Mouse (Mus musculus) hindbrain, embryonic 16.5 days (tissue): ENCODE data around the gene Inip. TPM values are rescaled to one million over a fixed set of nuclear protein-coding genes. Genes with fewer than 3 reads are reported as not detected.

Experiments used
- ATAC-seq: fragments of 200-750 bp; cut with Nextera tagmentation; 2 replicates; pipeline ENCODE4 v1.8.0; 2017; ENCODE audit warnings: moderate TSS enrichment, moderate library complexity
- H3K27ac ChIP-seq: fragments of 300-500 bp; sonication (generic); 2 replicates; pipeline ENCODE4 v1.5.1; 2014; ENCODE audit warnings: low read depth, mild to moderate bottlenecking, control low read depth, low read length, moderate library complexity
- H3K27me3 ChIP-seq: fragments of 300-500 bp; sonication (generic); replicated peaks from 2 replicates; pipeline ENCODE4 v1.6.1; 2014; ENCODE audit warnings: low read length; ENCODE audit not compliant: control insufficient read depth, insufficient read depth
- H3K36me3 ChIP-seq: fragments of 300-500 bp; sonication (generic); 2 replicates; pipeline ENCODE4 v1.6.1; 2014; ENCODE audit warnings: mild to moderate bottlenecking, low read length, moderate library complexity, mixed read lengths; ENCODE audit not compliant: control insufficient read depth, insufficient read depth
- H3K4me1 ChIP-seq: fragments of 300-500 bp; sonication (generic); 2 replicates; pipeline ENCODE4 v1.6.1; 2014; ENCODE audit warnings: low read depth, low read length; ENCODE audit not compliant: control insufficient read depth, insufficient read depth
- H3K4me2 ChIP-seq: fragments of 300-500 bp; sonication (generic); 2 replicates; pipeline ENCODE4 v1.6.1; 2014; ENCODE audit warnings: mild to moderate bottlenecking, low read length, control low read depth, moderate library complexity
- H3K4me3 ChIP-seq: fragments of 300-500 bp; sonication (generic); 2 replicates; pipeline ENCODE4 v1.5.1; 2014; ENCODE audit warnings: mild to moderate bottlenecking, low read length, control low read depth, moderate library complexity
- H3K9ac ChIP-seq: fragments of 300-500 bp; sonication (generic); 2 replicates; pipeline ENCODE4 v1.6.1; 2014; ENCODE audit warnings: low read depth, mild to moderate bottlenecking, control low read depth, low read length, moderate library complexity
- H3K9me3 ChIP-seq: fragments of 300-500 bp; sonication (generic); 2 replicates; pipeline ENCODE4 v1.6.1; 2014; ENCODE audit warnings: mild to moderate bottlenecking, low read length, moderate library complexity; ENCODE audit not compliant: control insufficient read depth
- WGBS: fragments of 180-500 bp; shearing (Covaris S2); extraction: QIAGEN DNeasy Blood & Tissue Kit; methylation state at CpG from one replicate; pipeline ENCODE4 v1.1.7; 2014; 5-methylcytosine and 5-hydroxymethylcytosine counted together
- polyA plus RNA-seq: library from polyadenylated mRNA; unstranded; fragments of >200 nt; fragmentation: Nextera tagmentation; extraction: Ambion mirVana; gene quantifications from 2 replicates; pipeline ENCODE4 v1.2.1, GENCODE M21; 2015

Gene Inip
- 46.7 and 50.7 TPM in 2 replicates for polyA plus RNA-seq

DNA sequence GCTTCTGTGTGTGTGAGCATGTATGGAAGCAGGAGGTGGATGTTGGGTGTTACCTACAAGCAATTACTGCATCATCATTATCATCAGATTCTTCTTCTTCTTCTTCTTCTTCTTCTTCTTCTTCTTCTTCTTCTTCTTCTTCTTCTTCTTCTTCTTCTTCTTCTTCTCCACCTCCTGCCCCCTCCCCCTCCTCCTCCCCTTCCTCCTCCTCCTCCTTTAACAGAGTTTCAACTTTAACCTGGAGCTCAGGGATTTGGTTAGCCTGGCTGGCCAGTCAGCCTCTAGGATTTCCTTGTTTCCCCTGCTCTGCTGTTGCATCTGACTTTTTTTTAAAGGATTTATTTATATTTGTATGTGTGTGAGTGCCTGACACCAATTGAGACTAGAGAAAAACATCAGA is at the start of gene Inip:
Inip (minus strand) TSS at position 101 of the 400 bp plus-strand sequence.
- no peaks in the 10 kb centered on the region for H3K9me3 ChIP-seq
- H3K4me2 ChIP-seq: no peak within 1 kb of the TSS
- no peak within 1 kb of the TSS for H3K27ac ChIP-seq
- ATAC-seq: no peak
- H3K9ac ChIP-seq: no peak within 1 kb of the TSS
- H3K27me3 ChIP-seq: no peaks in the 10 kb centered on the region
- no peaks in the 10 kb centered on the region for H3K36me3 ChIP-seq
- peaks cover 4% of the 10 kb centered on the region for H3K4me1 ChIP-seq
- no peak within 1 kb of the TSS for H3K4me3 ChIP-seq

DNA sequence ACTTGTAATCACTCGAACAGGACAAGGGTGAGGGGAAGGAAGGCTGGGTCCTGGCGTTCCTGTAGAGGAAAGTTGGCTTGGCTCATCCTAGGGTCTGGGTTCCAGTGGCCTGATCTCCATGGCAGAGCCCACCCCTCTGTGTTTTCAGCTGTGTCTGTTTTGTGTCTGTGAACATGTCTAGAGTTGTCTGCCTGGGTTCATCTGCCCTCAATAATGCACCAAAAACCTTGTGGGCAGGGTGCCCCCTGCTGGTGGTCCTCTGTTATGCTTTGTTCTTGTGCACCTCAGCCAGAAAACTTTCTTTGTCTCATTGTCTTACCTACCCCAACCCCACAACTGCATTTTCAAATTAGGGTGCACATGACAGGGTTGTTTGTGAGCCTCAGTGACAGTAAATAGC is 48.8 kb upstream of the Inip start:
- no peak overlapping the region for H3K9ac ChIP-seq
- 85% methylated on average over 2 of the region's 2 CpGs for WGBS
- H3K27ac ChIP-seq: no peak overlapping the region
- H3K27me3 ChIP-seq: no peaks in the 10 kb centered on the region
- H3K4me2 ChIP-seq: no peak overlapping the region
- H3K9me3 ChIP-seq: no peaks in the 10 kb centered on the region
- no peaks in the 10 kb centered on the region for H3K36me3 ChIP-seq
- H3K4me3 ChIP-seq: no peak overlapping the region
- H3K4me1 ChIP-seq: peaks cover 5% of the 10 kb centered on the region
- ATAC-seq: no peak

DNA sequence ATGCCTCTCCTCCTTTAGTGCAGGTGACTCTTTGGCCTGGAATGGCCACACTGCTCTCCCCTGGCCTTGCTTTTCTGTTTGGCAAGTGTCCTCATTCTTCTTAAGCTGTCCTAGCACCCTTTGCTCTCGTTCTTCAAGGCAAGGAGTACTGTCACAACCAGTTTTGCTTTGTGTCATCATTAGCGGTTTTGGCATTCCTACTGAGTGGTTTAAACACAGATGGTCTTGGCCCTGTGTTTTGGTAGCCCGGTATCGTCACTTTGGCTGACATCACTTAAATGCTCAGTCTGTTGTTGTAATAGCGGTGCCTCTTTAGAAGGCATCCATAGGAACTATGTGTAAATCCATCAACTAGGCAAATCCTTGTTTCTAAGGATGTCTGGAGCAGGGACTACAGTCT is 46.1 kb upstream of the Inip start:
- Histone ChIP-seq H3K9me3 (no peaks in the 10 kb centered on the region), H3K27ac (no peak overlapping the region), H3K4me2 (no peak overlapping the region), H3K27me3 (no peaks in the 10 kb centered on the region), H3K36me3 (no peaks in the 10 kb centered on the region), H3K4me1 (peaks cover 5% of the 10 kb centered on the region), H3K9ac (no peak overlapping the region), H3K4me3 (no peak overlapping the region)
- 88% methylated on average over 5 of the region's 5 CpGs for WGBS
- no peak for ATAC-seq

DNA sequence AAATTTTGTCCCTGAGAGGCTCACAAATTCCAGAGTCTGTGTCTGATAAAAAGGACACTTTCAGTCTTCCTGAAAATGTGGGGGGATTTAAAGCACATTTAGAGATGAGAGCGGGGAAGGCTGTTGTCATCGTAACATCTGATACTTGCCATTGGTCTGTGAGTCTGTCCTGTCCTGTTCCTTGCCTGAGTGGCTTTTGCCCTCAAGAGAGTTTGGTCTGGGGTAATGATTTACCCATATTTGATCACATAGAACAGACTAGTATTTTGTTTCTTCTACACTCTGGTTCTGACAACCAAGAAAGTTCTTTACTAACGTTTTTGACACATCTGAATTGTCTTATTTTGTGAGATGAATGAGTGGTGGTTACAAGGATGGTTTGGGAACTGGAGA is 43.9 kb upstream of the Inip start:
- Histone ChIP-seq H3K36me3 (no peaks in the 10 kb centered on the region), H3K27me3 (no peaks in the 10 kb centered on the region), H3K4me1 (no peaks in the 10 kb centered on the region; the same call in 1 of the 2 replicates), H3K4me3 (no peak overlapping the region), H3K4me2 (no peak overlapping the region), H3K9me3 (no peaks in the 10 kb centered on the region), H3K27ac (no peak overlapping the region), H3K9ac (no peak overlapping the region)
- no peak for ATAC-seq
- 94% methylated on average over 3 of the region's 3 CpGs for WGBS

DNA sequence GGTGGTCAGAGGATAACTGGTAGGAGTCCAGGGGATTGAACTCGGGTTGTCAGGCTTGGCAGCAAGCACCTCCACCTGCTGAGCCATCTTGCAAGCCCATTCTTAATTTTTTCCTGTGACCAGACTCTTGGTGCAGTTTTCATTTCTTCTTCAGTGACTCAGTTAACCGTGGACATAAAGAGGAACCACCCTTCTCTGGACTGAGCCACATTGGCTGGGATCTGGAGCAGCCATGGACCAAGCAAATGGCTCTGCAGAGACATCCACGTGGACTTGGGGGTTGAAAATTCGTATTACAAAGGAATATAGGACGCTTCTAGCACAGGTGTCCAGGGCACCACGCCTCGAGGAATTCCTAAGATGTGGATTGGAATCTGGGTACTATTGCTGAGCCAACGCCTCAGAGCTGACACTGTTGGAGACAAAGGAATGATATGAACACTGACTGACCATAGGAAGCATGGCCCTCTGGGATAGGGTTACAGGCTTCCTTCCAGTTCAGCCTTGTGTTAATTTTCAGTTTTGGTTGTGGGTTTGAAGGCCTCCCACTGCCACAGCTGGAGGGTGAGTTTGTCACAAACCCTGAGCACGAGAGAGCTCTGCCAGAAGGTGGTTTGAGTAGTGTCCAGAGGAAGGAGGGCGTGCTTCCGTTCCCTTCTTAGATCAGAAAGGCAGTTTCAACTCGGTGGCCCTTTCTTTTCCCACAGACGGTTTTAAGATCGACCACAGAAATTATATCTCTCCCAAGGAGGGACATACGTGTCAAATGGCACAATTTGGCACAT is 43.3 kb upstream of the Inip start:
- 88% methylated on average over 15 of the region's 15 CpGs for WGBS
- Histone ChIP-seq H3K4me1 (no peaks in the 10 kb centered on the region; the same call in 1 of the 2 replicates), H3K27me3 (no peaks in the 10 kb centered on the region), H3K4me2 (no peak overlapping the region), H3K9ac (no peak overlapping the region), H3K27ac (no peak overlapping the region), H3K4me3 (no peak overlapping the region), H3K9me3 (no peaks in the 10 kb centered on the region; the same call in 1 of the 2 replicates), H3K36me3 (no peaks in the 10 kb centered on the region)
- no peak for ATAC-seq

DNA sequence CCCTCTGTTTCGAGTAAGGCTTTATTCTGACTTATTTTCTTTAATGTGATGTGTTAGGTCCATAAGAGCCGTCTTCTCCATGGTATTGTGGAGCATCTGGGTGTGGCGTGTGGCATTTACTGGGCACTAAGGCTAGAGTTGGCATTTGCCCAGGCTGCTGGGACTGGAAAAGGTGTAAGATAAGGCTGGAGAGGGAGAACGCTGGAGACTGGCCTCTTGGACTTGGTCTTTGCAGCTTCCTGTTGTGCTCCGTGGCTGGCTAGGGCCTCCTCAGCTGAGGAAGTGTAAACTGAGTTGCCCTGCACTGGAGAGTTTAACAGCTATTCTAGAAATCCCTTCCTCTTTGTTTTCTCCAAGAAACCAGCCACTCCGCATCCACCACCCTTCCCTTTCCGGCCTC is 36.3 kb upstream of the Inip start:
- 84% methylated on average over 7 of the region's 7 CpGs for WGBS
- H3K27me3 ChIP-seq: no peaks in the 10 kb centered on the region
- no peak overlapping the region for H3K4me3 ChIP-seq
- H3K9ac ChIP-seq: no peak overlapping the region
- H3K36me3 ChIP-seq: no peaks in the 10 kb centered on the region
- H3K27ac ChIP-seq: no peak overlapping the region
- ATAC-seq: no peak
- no peaks in the 10 kb centered on the region; the same call in 1 of the 2 replicates for H3K4me1 ChIP-seq
- H3K9me3 ChIP-seq: no peaks in the 10 kb centered on the region; the same call in 1 of the 2 replicates
- H3K4me2 ChIP-seq: no peak overlapping the region

DNA sequence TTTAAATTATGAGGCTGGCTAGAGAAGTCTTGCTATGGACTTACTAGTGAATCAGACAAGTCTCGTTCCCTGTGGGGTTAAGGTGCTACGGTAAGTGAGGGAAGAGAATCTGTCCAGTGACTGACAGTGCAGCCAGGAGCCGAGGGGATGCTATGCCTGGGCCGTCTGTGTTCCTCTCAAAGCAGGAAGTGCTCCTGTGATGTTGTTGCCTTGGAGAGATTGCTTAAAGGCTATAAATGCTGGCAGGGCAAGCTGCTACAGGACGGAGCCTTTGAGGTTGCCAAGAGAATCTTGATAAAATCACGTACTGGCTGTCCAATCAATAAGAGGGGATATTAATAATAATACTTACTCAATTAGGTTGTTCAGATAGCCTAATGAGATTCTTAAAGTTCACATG is 31.4 kb upstream of the Inip start:
- Histone ChIP-seq H3K4me1 (no peaks in the 10 kb centered on the region), H3K4me2 (no peak overlapping the region), H3K27ac (no peak overlapping the region), H3K9ac (no peak overlapping the region), H3K27me3 (no peaks in the 10 kb centered on the region), H3K9me3 (no peaks in the 10 kb centered on the region), H3K4me3 (no peak overlapping the region), H3K36me3 (no peaks in the 10 kb centered on the region)
- WGBS: 62% methylated on average over 6 of the region's 6 CpGs
- ATAC-seq: no peak

DNA sequence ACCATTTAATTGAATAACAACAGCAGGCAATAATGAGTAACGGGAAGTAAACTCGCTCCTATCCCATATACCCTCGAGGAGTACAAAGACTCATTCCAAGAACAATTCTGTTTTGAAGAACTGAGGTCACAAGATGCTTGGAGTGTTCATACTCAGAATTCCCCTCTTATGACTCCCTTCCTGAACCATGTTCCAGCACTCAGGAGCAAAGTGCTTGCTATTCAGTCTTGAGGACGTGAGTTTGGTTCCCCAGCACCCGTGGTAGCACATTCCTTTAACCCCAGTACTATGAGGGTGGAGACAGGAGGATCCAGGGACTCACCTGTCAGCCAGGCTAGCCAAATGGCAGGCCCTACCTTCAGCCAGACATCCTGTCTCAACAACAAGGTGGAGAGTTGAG is 29.6 kb upstream of the Inip start:
- Histone ChIP-seq H3K4me1 (no peaks in the 10 kb centered on the region; the same call in 1 of the 2 replicates), H3K27ac (no peak overlapping the region)
- no peak for ATAC-seq

DNA sequence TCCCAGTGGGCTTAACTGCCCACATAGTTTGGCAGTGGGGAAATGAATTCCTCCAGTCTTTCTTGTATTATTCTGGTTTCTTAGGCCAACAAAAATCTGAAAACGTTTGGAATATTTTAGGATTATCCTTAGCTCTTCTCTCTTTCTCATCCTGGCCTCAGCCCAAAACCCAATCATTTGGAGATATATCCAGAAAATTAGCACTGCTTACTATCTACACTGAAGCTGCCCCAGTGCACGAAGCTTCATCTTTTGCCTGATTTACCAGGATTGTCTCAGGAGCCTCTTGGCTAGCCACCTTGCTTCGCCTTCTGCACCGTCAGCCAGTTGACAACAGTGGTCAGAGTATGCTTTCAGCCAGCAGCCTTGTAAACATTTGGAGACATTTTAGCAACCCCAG is 27.7 kb upstream of the Inip start:
- Histone ChIP-seq H3K27me3 (no peaks in the 10 kb centered on the region), H3K36me3 (no peaks in the 10 kb centered on the region), H3K27ac (no peak overlapping the region), H3K4me2 (no peak overlapping the region), H3K9ac (no peak overlapping the region), H3K4me1 (no peaks in the 10 kb centered on the region; the same call in 1 of the 2 replicates), H3K4me3 (no peak overlapping the region), H3K9me3 (no peaks in the 10 kb centered on the region)
- 82% methylated on average over 4 of the region's 4 CpGs for WGBS
- no peak for ATAC-seq

More for the DNA sequence above, 29.6 kb upstream of the Inip start:
- Histone ChIP-seq H3K9me3 (no peaks in the 10 kb centered on the region), H3K9ac (no peak overlapping the region), H3K4me3 (no peak overlapping the region), H3K36me3 (no peaks in the 10 kb centered on the region), H3K4me2 (no peak overlapping the region), H3K27me3 (no peaks in the 10 kb centered on the region)
- WGBS: 90% methylated on average over 5 of the region's 5 CpGs
